Mouse (Mus musculus) frontal cortex, postnatal 14 days (tissue): ENCODE measurements around the gene Tnrc6b.
"Not testable (repeated sequence)": the region's sequence is repeated elsewhere in the genome, so short reads cannot be mapped to it uniquely, and the experiment has no call there.

Experiments used
- DNase-seq, 2 experiments: peaks; one replicate each; pipeline ENCODE4 v3.0.0; 2022; ENCODE audit warnings: low spot score in 2 of 2

Gene Tnrc6b

DNA sequence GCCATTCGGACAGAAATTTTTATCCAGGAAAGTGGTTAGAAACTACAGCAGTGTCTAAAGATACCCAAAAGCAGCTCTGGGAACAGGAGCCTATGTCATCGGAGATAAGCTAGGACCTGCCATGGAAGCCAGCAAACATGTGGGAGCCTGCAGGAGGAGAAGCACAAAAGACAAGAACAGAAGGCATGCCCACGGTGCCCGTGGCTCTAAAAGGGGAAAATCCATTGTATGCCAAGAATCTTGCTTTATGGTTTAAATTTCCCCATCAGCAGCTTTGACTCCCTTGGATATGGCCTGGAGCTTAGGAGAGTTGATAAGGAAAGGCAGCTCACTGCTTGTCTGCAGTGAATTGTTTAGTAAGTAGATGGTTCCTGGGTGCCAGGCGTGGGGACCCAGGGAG is 8.2 kb upstream of the Tnrc6b start:
- no peak for DNase-seq

DNA sequence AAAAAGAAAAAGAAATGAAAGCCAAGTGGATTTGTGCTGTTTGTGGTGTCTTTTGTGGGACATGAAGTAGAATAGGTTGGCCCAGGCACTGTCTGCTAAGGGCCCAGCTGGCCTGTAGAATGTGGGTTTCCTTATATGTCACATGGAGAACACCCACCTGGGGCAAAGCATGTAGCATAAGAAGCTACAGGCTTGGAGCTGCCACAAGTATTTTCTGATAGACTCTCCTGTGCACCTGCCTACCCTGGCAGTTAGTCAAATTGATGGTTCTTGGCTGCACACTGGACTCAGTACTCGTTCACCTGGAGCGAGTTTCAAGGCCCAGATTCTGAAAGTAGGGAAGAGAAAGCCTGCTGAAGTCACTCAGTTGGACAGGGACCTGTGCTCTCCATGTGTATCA is 7.6 kb upstream of the Tnrc6b start:
- DNase-seq: no peak

DNA sequence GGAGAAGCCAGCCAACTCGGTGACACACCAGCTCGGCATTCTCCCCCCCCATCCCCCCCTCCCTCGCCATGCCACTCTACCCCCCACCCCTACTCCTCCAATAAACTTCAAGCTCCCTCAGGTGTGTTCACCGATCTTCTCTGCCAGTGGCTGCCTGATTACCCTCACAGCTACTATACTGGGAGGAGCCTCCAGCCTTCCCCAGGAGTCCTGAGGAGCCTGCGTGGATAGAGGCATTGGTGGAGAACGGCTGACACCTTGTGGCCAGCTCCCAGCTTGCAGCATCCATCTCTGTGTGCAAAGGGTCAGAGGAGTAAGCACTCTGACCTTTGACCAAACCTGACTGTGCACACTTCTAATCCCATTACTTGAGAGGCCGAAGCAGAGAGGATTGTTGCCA is 6.8 kb upstream of the Tnrc6b start:
- DNase-seq: peak; percentile 74 to 77

DNA sequence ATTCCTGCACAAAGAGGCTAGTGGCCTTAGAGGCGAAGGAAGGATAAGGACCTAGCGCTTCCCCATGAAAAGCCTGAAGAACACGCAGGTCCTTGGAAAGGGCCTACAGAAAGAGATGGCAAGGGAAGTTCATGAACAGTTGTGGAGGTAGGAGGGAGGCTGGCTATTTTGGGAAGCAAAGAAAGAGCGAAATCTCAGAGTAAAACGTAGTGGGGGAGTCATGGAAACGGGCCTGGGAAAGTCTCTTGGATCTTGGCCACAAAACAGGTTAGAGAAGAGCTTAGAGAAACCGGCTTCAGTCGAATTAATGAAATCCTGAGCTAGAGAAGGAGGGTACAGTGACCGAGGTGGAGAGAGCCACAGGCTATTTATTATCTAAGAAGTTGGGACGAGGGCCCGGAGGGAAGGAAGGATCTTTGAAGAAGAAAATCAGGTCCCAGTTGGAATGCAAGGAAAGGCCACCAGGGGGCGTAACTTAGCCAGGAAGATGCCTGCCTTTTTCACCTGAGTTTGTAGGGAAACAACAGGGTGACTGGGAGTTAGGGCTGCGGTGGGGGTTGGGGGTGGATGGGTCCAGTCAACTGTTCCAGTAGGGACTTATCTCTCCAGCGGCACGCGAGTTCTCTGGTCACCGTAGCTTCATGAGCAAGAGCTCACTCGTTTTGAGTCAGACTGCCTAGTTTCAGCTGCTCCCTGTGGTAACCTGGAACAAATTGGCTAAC is 5.1 kb upstream of the Tnrc6b start:
- peak; percentile 75 to 85 for DNase-seq

DNA sequence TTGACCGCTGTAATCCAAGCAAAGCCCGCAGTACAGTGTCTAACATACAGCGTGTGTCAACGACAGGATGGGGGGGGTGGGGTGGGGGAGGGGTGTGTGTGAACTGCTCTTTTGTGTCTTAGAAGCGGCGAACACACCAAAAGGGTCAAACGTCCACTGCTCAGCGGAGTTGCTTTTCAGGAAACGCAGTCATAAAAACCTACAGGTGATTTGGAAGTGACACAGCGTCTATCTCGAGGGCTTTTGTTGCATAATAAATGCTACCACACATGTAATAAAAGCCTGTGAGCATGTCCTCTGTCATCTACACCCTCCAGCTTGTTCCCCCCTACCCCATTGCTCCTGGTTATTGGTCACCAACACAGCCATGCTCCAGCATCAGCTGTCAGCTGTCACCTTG is 4.5 kb upstream of the Tnrc6b start:
- DNase-seq: no peak

DNA sequence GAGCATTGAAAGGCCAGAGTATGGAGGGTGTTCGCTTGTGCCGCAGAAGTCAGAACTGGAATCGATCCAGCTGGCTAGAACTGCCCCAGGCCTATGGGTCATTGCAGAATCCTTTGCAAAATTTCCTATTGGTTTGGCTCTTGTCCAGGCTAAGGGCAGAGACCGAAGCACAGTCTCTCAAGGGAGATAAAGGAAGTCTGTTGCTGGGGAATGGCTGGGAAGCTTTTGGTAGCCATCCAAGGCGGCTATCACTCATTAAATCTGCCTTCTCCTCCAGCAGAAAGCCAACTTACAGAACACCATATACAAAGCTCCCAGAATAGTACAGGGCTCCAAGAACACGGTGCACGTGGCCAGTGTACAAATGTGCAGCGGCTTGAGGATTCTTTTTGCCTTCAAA is 4.0 kb upstream of the Tnrc6b start:
- peak in 1 of 2 experiments; percentile 34 for DNase-seq

DNA sequence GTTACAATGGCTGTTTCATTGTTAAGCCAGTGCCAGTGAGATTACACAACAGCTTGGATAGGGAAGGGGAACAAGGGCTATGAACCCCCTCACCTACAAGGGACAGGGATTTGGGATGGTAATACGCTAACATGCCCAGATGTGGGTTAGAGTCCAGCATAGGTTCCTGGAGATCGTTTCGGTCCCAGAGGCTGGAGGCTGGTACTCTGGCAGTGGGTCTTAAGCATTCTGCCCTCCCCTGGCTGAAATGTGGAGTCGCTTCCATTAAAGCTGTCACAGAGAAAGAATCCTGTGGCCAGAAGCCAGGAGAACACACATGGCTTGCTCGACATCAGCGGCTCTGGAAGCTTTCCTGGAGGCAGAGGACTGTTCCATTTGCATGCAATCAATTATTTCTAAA is 1.5 kb upstream of the Tnrc6b start:
- no peak for DNase-seq

DNA sequence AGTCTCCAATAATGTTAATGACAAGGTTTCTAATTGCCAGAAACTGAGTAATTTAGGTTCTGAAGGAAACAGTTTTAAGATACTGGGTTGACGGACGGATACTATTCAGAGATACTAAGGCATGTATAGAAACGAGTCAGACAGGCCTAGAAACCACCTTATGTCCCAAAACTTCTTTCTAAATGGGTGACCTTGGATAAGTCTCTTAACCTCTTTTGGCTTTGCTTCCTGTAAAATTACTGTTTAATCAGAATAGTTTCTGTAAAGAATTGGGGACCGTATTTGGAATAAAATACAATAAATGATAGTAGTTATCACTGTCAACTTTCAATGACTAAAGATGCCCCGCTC is 881 bp upstream of the Tnrc6b start:
- DNase-seq: no peak

DNA sequence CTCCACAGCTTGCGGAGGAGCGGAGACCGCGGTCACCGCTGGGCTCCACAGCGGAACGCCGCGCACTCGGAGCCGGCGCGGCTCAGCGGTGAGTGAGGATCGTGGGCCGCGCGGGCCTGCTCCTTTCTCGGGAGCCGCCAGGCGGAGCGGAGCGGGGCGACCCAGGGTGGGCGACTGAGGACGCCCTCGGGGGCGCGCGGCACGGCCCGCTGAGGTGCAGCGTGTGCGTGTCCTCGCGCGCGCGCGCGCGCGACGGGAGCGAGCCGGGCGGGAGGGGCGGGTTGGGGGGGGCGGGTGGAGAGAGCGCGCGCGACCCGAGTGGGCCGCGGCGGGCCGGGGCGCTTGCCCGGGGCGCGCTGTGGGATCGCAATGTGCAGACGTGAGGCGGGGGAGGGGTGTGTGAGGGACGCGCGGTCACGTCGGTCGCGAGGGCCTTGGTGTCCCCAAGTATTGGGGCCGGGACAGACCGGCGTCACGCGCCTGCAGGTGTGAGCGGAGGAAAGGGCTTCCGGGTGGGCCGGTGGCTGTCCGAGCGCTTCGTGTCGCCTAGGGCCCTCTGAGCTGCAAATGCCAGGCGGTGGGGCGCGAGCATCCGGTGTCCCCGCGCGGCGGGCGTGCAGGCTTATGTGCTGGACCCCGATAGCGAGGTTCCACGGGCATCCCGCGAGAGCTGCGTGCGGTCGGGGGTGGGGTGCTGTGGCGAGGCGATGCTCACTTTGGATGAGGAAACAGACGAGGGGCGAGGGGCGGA is 463 bp downstream of the Tnrc6b start:
- DNase-seq: peak; percentile 61 to 62

DNA sequence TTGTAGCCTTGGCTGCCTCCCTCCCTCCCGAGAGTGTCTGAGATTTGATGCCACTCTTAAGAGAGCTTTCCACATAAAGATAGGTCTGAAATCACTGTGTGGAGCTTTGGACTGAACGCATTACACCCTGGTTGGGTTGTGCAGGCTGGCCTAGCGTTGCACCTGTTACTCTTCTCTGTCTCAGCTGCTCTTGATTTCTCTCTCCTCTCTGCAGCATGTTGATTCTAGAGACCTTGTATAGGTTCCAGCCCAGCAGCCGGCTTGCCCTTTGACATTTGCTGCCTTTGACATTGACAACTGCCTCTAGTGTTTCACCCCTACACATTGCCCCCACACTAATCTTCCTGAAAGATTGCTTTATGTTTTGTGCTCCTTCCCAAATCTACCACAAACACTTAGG is 3.2 kb downstream of the Tnrc6b start:
- no peak for DNase-seq

DNA sequence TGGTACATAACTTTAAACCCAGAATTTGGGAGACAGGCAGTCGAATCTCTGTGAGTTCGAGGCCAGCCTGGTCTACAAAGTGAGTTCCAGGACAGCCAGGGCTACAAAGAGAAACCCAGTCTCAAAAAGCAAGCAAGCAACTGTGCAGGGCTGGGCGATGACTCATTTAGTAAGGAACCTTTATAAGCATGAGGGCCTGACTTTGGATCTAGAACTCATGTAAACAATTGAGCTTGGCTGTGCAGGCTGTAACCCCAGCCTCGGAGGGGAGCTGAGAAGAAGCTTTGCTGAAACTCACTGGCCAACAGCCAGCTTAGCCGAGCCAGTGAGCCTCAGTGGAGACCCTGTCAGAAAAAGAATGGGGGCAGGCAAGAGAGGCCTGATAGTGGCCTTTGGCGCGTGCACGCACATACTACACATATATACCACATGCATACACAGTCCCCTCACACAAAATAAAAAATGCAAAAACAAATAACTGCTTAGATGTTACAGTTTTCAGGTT is 5.6 kb downstream of the Tnrc6b start:
- DNase-seq: no peak

DNA sequence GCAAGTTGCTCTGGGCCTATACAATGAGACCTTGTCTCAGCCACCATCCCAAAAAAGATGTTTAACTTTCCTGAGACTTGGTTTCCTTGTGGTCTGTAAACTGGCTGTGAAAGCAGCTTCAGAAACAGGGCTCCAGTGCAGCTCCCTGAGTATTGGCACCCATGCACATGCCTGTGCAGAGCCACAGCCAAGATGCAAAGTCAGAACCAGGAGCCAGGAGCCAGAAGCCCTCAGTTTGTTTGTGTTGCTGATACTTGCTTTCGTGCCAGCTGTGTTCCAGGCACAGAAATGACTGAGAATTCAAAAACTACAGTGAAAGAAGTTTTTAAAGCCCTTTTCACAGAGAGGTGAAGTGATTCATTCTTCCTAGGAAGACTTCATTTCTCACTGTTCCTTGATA is 6.3 kb downstream of the Tnrc6b start:
- DNase-seq: no peak

DNA sequence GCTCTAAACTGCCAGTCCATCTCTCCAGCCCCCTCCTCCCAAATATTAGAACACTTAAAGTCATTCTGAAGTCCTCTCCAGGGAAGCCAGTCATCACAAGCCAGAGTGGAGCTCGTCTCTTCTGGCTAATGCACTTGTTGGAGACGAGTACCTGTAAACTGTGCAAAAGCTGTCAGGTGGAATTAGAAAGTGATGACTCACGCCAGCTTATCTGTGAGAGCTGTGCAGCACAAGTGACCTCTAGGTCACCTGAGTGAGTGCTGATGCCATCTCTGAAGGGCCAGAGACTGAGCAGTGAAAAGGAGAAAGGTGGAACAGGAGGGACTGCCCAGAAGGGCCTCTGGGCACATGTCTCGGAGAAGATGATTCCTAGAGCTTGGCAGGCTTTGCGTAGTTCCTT is 9.1 kb downstream of the Tnrc6b start:
- DNase-seq: no peak

DNA sequence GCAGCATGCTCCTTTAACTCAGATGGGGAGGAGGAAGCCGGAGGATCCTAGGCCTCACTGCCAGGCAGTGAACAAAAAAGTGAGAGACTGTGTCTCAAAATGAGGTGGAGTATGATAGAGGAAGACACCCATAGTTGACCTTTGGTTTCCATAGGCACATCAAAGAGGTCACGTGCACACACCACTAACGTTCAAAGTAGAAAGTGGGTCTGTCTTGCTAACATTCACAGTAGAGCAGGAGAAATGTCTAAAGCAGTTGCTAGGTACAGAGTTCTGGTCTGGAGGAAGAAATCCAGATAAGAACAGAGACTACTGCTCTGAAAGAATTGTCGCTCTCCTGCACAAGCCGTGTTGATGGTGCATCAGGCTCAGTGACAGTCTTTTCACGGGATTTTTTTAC is 10.7 kb downstream of the Tnrc6b start:
- no peak for DNase-seq

DNA sequence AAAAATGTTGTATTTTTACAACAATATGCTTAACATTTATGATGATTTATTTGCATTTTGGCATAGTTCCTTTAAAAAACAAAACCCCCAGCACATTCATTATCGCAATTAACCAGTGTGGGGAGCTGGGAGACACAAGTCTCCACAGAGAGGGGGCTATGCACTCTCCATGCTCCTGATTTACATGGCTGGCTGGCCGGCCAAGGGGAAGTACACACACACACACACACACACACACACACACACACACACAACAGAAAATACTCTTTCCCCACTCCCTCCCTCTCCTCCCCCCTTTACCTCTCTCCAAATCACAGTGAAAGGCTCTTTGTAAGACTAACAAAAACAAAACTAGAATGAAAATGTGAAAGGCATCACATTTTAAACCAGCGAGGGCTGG is 11.3 kb downstream of the Tnrc6b start:
- DNase-seq: no peak

DNA sequence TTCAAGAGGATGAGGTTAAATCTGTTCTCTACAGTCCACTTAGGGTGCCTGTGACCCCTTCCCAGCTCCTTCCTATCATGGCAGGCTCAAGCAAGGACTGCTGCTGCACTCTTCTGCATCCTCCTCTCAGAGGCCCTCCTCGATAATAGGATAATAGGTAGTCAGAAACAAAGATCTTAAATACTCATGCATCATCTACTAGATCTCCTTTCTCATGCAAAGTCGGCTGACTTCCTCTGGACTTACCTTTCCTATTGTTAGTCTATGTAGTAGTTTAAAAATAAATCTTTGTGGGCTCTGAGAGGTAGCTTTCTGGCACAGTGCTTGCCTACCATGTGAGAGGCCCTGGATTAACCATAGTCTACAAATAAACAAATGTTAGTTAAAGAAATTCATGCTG is 18.4 kb downstream of the Tnrc6b start:
- DNase-seq: no peak

DNA sequence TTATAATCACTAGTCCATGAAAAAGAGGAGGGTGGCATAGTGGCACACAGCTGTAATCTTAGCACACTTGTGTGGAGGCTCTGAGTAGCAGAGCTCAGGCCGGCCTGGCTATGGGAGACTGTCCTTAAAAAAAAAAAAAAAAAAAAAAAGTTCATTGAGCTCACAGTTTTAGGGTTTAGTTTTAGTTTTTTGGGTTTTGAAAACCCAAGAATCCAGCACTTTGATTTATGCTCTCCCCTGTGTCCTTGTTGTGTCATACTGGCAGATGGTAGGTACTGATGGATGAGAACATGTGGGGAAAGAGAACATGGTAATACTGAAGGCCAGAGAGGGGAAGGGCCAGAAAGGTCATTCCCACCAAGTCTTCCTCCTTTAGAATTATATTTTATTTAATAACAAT is 19.9 kb downstream of the Tnrc6b start:
- DNase-seq: no peak

DNA sequence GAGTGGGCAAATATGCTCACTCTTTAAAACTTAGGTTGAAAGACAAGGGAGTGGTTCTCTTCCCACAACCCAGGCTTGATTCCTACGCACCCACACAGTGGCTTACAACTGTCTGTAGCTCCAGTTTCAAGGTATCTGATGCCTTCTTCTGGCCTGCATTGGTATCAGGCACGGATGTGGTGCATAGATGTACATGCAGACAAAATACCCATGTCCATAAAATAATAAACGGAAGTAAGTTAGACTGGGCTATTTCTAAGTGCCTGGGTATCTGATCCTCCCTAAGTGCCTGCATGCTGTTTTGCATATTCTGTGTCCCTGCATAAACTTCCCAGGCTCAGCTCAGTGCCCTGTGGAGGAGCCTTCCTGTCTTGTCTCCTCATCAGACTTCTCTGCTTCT is 20.4 kb downstream of the Tnrc6b start:
- DNase-seq: no peak

DNA sequence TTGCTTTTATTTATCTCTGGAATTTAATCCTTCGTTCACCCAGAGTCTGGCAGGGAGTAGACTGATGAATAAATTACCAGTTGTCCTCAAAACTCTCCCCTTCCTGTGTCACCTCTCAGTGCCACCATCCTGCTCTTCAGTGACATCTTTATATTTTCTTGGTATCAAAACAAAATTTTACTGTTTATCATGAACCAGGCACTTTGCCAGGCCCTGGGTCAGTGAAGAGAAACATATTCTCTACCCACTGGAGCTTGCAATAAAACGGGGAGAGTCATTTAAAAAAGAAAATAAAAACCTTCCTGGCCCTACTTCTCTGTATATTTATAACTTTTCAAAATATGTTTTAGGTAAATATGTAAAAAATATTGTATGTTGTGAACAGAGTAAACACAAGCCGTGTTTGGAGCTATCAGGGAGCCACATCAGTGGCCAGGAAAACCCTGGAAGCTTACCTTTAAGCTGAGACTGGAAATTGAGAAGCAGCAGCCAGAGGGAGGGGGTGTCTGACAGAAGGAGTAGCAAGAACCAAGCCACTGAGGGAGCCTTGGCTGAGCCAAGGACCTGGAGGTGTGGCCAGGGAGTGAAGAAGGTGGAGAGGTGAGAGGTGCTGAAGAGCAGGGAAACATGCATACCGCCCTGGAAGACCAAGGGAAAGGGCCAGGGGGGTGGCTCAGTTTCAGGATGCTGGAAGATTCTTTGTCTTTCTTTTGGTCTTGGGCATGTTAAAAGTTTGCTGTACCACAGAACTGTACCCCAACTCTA is 21.3 kb downstream of the Tnrc6b start:
- no peak for DNase-seq

DNA sequence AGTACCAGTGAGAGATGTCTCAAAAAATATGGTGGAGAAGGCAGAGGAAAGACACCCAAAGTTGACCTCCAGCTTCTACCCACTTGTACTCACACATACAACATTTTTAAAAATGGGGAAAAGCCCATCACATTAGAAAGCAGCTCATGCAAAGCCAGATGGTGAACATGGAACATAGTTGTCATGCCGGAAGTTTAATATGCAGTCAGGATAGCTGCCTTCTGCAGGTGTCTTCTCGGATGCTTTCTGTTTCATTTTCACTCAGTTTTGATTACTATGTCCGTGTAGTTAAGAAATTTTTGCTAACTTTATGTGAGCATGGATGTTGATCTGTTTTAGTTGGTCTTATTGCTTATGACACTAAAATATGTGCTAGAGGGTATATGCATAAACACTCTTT is 24.2 kb downstream of the Tnrc6b start:
- no peak for DNase-seq

DNA sequence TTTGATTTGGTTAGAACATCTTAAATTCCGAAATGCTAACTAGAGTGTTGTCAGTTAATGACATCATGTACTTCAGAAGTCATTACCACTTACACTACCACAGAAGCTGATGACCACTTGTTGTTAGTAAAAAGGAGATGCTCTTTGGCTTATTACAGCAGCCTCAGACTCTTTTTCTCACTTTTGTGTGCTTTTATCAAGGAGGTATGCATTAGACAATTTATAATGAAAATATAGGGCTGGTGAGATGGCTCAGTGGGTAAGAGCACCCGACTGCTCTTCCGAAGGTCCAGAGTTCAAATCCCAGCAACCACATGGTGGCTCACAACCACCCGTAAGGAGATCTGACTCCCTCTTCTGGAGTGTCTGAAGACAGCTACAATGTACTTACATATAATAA is 24.6 kb downstream of the Tnrc6b start:
- DNase-seq: not testable (repeated sequence)

DNA sequence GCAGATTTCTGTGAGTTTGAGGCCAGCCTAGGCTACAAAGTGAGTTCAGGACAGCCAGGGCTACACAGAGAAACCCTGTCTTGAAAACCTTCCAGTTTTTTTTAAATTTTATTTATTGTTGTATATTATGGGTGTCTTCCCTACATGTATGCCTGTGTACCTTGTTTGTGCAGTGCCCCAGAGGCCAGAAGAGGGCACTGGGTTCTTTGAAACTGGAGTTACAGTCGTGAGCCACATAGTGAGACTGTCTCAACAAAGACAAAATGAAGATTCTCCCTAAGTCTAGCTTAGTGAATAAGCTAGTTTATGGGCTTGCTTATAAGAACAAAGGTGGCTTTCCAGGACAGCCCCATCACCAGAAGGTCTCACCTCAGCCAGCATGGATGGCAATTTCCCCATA is 25.4 kb downstream of the Tnrc6b start:
- DNase-seq: no peak

DNA sequence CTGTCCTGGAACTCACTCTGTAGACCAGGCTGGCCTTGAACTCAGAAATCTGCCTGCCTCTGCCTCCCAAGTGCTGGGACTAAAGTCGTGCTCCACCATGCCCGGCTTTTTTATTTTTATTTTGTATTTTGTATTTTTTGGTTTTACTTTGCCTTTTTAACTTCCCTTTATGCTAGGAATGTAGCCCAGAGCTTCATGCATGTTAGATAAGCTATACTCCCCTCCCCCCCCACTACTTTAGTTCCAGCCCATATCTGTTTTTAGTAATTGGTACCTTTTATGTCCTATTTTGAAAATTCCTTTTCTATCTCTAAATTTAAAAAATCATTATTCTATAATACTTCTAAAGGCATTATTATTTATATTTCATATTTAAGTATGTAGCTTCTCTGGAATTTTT is 27.1 kb downstream of the Tnrc6b start:
- no peak for DNase-seq
